Mouse (Mus musculus) MEL (cell line): ENCODE results near the gene Lsp1. TPM values are rescaled to one million over a fixed set of nuclear protein-coding genes. Genes with fewer than 3 reads are reported as not detected.

Experiments
- DNase-seq: peaks from one replicate; pipeline ENCODE4 v3.0.0; 2011; ENCODE audit warnings: low read depth, low spot score
- H3K27ac ChIP-seq: 2 replicates; pipeline ENCODE4 v1.5.1; 2012; ENCODE audit warnings: low read depth, mild to moderate bottlenecking, control low read depth, low read length, moderate library complexity; ENCODE audit not compliant: control insufficient read depth
- H3K27me3 ChIP-seq, 2 experiments: fragments of 150-350 bp in 1 of 2; sonication (generic) in 1 of 2; 2 replicates each; pipeline ENCODE4 v1.6.1; 2012; ENCODE audit warnings: low read length in 2 of 2, mild to moderate bottlenecking in 2 of 2, improper control_type of control experiment in 1 of 2, moderate library complexity in 1 of 2; ENCODE audit not compliant: insufficient read depth in 2 of 2, control insufficient read depth in 1 of 2
- H3K36me3 ChIP-seq, 2 experiments: 2 replicates each; pipeline ENCODE4 v1.6.1; 2012 to 2014; ENCODE audit warnings: low read length in 2 of 2, improper control_type of control experiment in 1 of 2, inconsistent platforms in 1 of 2, mild to moderate bottlenecking in 1 of 2; ENCODE audit not compliant: insufficient read depth in 2 of 2, control insufficient read depth in 1 of 2
- H3K4me1 ChIP-seq, 2 experiments: fragments of 150-350 bp in 1 of 2; sonication (generic) in 1 of 2; 2 replicates each; pipeline ENCODE4 v1.6.1; 2012; ENCODE audit warnings: low read length in 2 of 2, improper control_type of control experiment in 1 of 2, mild to moderate bottlenecking in 1 of 2; ENCODE audit not compliant: insufficient read depth in 2 of 2, control insufficient read depth in 1 of 2
- H3K4me3 ChIP-seq, 2 experiments: fragments of 150-350 bp in 1 of 2; sonication (generic) in 1 of 2; 2 replicates each; pipeline ENCODE4 v1.5.1; 2012; ENCODE audit warnings: low read depth in 2 of 2, low read length in 2 of 2, mild to moderate bottlenecking in 2 of 2, moderate library complexity in 2 of 2, control low read depth in 1 of 2, improper control_type of control experiment in 1 of 2; ENCODE audit not compliant: control insufficient read depth in 1 of 2, insufficient read depth in 1 of 2
- H3K79me2 ChIP-seq: 2 replicates; pipeline ENCODE4 v1.6.1; 2012; ENCODE audit warnings: mild to moderate bottlenecking, low read length, moderate library complexity; ENCODE audit not compliant: control insufficient read depth, poor library complexity, insufficient read depth
- H3K9ac ChIP-seq: 2 replicates; pipeline ENCODE4 v1.6.1; 2012; ENCODE audit warnings: low read depth, mild to moderate bottlenecking, control low read depth, low read length, moderate library complexity; ENCODE audit not compliant: control insufficient read depth, poor library complexity, severe bottlenecking
- H3K9me3 ChIP-seq: fragments of 150-350 bp; sonication (generic); replicated peaks from 2 replicates; pipeline ENCODE4 v1.6.1; 2012; ENCODE audit warnings: mild to moderate bottlenecking, low read length, improper control_type of control experiment, moderate library complexity; ENCODE audit not compliant: insufficient read depth
- CHD2 ChIP-seq: IDR thresholded peaks from 2 replicates; pipeline ENCODE4 v1.6.1; 2011; ENCODE audit warnings: low read length, improper control_type of control experiment
- CTCF ChIP-seq, 3 experiments: IDR thresholded peaks in 2 of 3; conservative IDR thresholded peaks in 1 of 3; 2 replicates each; pipeline ENCODE4 v1.5.1; 2011 to 2012; ENCODE audit warnings: low read length in 3 of 3, low read depth in 2 of 3, mild to moderate bottlenecking in 2 of 3, improper control_type of control experiment in 1 of 3, inconsistent platforms in 1 of 3, mixed read lengths in 1 of 3, moderate library complexity in 1 of 3; ENCODE audit not compliant: control insufficient read depth in 1 of 3, insufficient read depth in 1 of 3, poor library complexity in 1 of 3, severe bottlenecking in 1 of 3
- E2F4 ChIP-seq: IDR thresholded peaks from 2 replicates; pipeline ENCODE4 v1.6.1; 2011; ENCODE audit warnings: low read depth, low read length, improper control_type of control experiment, borderline replicate concordance
- GATA1 ChIP-seq: IDR thresholded peaks from 2 replicates; pipeline ENCODE4 v1.6.1; 2011; ENCODE audit warnings: low read depth, low read length, improper control_type of control experiment
- JUND ChIP-seq: IDR thresholded peaks from 2 replicates; pipeline ENCODE4 v1.6.1; 2011; ENCODE audit warnings: low read depth, mild to moderate bottlenecking, improper control_type of control experiment, low read length
- MAFK ChIP-seq: IDR thresholded peaks from 2 replicates; pipeline ENCODE4 v1.6.1; 2011; ENCODE audit warnings: low read depth, mild to moderate bottlenecking, low read length, improper control_type of control experiment, borderline replicate concordance
- NRF1 ChIP-seq: IDR thresholded peaks from 2 replicates; pipeline ENCODE4 v1.6.1; 2014; ENCODE audit warnings: low read depth, mild to moderate bottlenecking, inconsistent platforms, low read length, improper control_type of control experiment, moderate library complexity; ENCODE audit not compliant: poor library complexity, insufficient read depth, severe bottlenecking
- RAD21 ChIP-seq: IDR thresholded peaks from 2 replicates; pipeline ENCODE4 v1.6.1; 2011; ENCODE audit warnings: mild to moderate bottlenecking, low read depth, low read length, improper control_type of control experiment
- RCOR1 ChIP-seq: IDR thresholded peaks from 2 replicates; pipeline ENCODE4 v1.6.1; 2012; ENCODE audit warnings: low read depth, mild to moderate bottlenecking, inconsistent platforms, low read length, improper control_type of control experiment
- SMC3 ChIP-seq: IDR thresholded peaks from 2 replicates; pipeline ENCODE4 v1.6.1; 2011; ENCODE audit warnings: low read depth, low read length, improper control_type of control experiment
- USF1 ChIP-seq: IDR thresholded peaks from 2 replicates; pipeline ENCODE4 v1.6.1; 2014; ENCODE audit warnings: low read depth, mild to moderate bottlenecking, inconsistent platforms, low read length, improper control_type of control experiment, moderate library complexity
- USF2 ChIP-seq, 2 experiments: IDR thresholded peaks; 2 replicates each; pipeline ENCODE4 v1.6.1; 2011 to 2012; ENCODE audit warnings: improper control_type of control experiment in 2 of 2, low read length in 2 of 2, borderline replicate concordance in 1 of 2, inconsistent platforms in 1 of 2, low read depth in 1 of 2, mild to moderate bottlenecking in 1 of 2; ENCODE audit not compliant: insufficient read depth in 1 of 2
- ZC3H11A ChIP-seq: IDR thresholded peaks from 2 replicates; pipeline ENCODE4 v1.6.1; 2012; ENCODE audit warnings: low read depth, mild to moderate bottlenecking, inconsistent platforms, low read length, improper control_type of control experiment
- ZNF384 ChIP-seq: IDR thresholded peaks from 2 replicates; pipeline ENCODE4 v1.6.1; 2012; ENCODE audit warnings: low read depth, mild to moderate bottlenecking, inconsistent platforms, low read length, improper control_type of control experiment
- polyA plus RNA-seq, 2 experiments: library from polyadenylated mRNA; stranded (reverse) in 1 of 2; unstranded in 1 of 2; fragments of >175 nt in 1 of 2; fragments of >200 nt in 1 of 2; gene quantifications; 2 replicates each; pipeline versions ENCODE4 v1.2.1 to v1.2.4; 2012; ENCODE audit warnings: low replicate concordance in 2 of 2, low read depth in 1 of 2; ENCODE audit not compliant: insufficient read length in 2 of 2, insufficient read depth in 1 of 2, missing spikeins in 1 of 2
- total RNA-seq: library from RNA; depleted of rRNA; stranded (reverse); fragments of 300-350 nt; gene quantifications from 2 replicates; pipeline ENCODE4 v1.2.3, GENCODE M21; 2012

The Lsp1 gene
- total and polyA plus RNA-seq, 3 experiments: not detected

- Histone ChIP-seq H3K79me2 (no peaks in the 10 kb centered on the region), H3K4me3 (no peak overlapping the region), H3K9me3 (no peaks in the 10 kb centered on the region), H3K27me3 (peaks cover 4 to 9% of the 10 kb centered on the region in 2 experiments; a peak in 3 of 4 replicates), H3K4me1 (no peaks in the 10 kb centered on the region), H3K9ac (no peak overlapping the region), H3K27ac (no peak overlapping the region), H3K36me3 (no peaks in the 10 kb centered on the region)
- peak; percentile 73 for DNase-seq
- TF ChIP-seq SMC3 (peak; percentile 99), NRF1 (no peak), ZNF384 (no peak), RAD21 (peak; percentile 85), USF1 (peak; percentile 22; the same call in 1 of the 2 replicates), ZC3H11A (peak; percentile 97), MAFK (no peak), JUND (0 out of 2 replicates have a peak, but pooled peaks have one; percentile 34), USF2 (IDR thresholded peaks at IDR 0.05; ENCODE audit: borderline replicate concordance in 1 of 2, insufficient read depth in 1 of 2, low read depth in 1 of 2, low read length in 2 of 2) (no peak), E2F4 (no peak), CTCF (IDR thresholded peaks at IDR 0.05 in 2 of 3, conservative IDR thresholded peaks at IDR 0.05 in 1 of 3; ENCODE audit: control insufficient read depth in 1 of 3, insufficient read depth in 1 of 3, low read depth in 2 of 3, low read length in 3 of 3, poor library complexity in 1 of 3, severe bottlenecking in 1 of 3) (peak; percentile 89 to 95 (median 93))
Observed at GRCm38 (mm10) chr7:142435524-142435923, 25.1 kb upstream of the Lsp1 start.

DNA sequence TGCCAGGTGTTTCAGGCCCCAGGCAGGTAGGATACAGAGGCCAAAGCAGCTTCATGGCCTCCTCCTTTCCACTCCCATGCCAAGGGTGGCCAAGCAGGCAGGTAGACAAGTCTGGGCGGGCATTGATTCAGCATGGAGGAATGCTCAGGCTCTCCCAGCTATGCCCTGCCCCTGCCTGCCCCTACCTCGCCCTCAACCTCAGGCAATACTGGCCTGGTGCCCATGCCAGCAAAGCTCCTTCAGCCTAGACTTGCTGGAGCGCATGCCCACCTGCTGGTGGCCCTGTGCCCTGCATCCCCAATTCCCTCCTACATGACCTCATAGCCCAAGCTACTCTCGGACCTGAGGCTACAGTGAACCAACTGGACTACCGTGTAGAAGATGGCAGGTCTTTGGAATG lies 23.3 kb upstream of the Lsp1 start:
- Histone ChIP-seq H3K36me3 (0 out of 4 replicates have a peak, but pooled peaks cover 0 to under 1% of the 10 kb centered on the region in 2 experiments), H3K27me3 (peaks cover 0 to 2% of the 10 kb centered on the region in 2 experiments; a peak in 1 of 4 replicates), H3K9me3 (no peaks in the 10 kb centered on the region), H3K27ac (no peak overlapping the region), H3K79me2 (no peaks in the 10 kb centered on the region), H3K4me1 (no peaks in the 10 kb centered on the region), H3K4me3 (no peak overlapping the region), H3K9ac (no peak overlapping the region)
- TF ChIP-seq GATA1 (no peak), RCOR1 (no peak), SMC3 (peak; percentile 38), CHD2 (no peak), RAD21 (peak; percentile 24), CTCF (IDR thresholded peaks at IDR 0.05 in 2 of 3, conservative IDR thresholded peaks at IDR 0.05 in 1 of 3; ENCODE audit: control insufficient read depth in 1 of 3, insufficient read depth in 1 of 3, low read depth in 2 of 3, low read length in 3 of 3, poor library complexity in 1 of 3, severe bottlenecking in 1 of 3) (peak; percentile 13 to 32 (median 16); a peak in 2 of 6 replicates)
- DNase-seq: no peak
